Mouse (Mus musculus): Measurements from ENCODE around the gene Nhej1. TPM values are rescaled to one million over a fixed set of nuclear protein-coding genes. Genes with fewer than 3 reads are reported as not detected.

The Nhej1 gene
- total RNA-seq, 1 experiment = 7.7 TPM

DNA sequence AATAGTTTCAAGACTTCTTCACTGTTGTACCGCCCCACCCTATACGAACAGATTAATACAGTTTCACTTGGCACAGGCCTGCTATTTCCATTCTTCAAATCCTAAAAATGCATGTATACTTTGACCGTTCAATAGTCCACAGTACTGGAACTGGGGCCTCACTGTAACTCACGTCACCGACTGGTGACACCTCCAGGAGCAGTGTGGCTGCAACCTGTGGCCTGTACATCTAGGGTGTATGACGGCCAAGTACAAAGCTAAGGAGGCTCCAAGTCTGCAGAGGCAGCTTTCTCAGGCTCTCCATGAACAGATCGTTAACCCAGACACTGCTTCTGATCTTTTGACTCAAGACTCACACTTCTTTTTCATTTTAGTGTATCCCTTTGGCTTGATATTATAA is 163.3 kb downstream of the Nhej1 start:
- Histone ChIP-seq H3K4me1 (ENCODE audit: control insufficient read depth in 2 of 2, insufficient read depth in 2 of 2, low read length in 2 of 2, poor library complexity in 1 of 2) (peaks cover 0 to 6% of the 10 kb centered on the region in 2 experiments; a peak in 1 of 4 replicates), H3K27ac (ENCODE audit: insufficient read depth, low read depth, low read length, poor library complexity, severe bottlenecking) (no peak overlapping the region), H3K9ac (ENCODE audit: insufficient read depth, low read depth, low read length, poor library complexity, severe bottlenecking) (no peak overlapping the region), H3K36me3 (ENCODE audit: control insufficient read depth, insufficient read depth, low read length, poor library complexity, severe bottlenecking) (no peaks in the 10 kb centered on the region), H3K4me3 (ENCODE audit: insufficient read depth in 1 of 2, low read depth in 1 of 2, low read length in 2 of 2, poor library complexity in 1 of 2, severe bottlenecking in 1 of 2) (no peak overlapping the region), H3K9me3 (ENCODE audit: control insufficient read depth, insufficient read depth, low read depth, low read length) (no peaks in the 10 kb centered on the region)
- no peak for DNase-seq (ENCODE audit: low read depth, low spot score)
- no peak for TF ChIP-seq ZC3H11A (IDR thresholded peaks at IDR 0.05; ENCODE audit: borderline replicate concordance, low read depth, low read length)
- no peak for TF ChIP-seq HCFC1 (IDR thresholded peaks at IDR 0.05; ENCODE audit: borderline replicate concordance, insufficient read depth, low read length)
- TF ChIP-seq ZNF384 (IDR thresholded peaks at IDR 0.05; ENCODE audit: low read depth, low read length) = no peak
- no peak for TF ChIP-seq CHD2 (IDR thresholded peaks at IDR 0.05; ENCODE audit: low read depth, low read length)
- no peak for TF ChIP-seq MAFK (IDR thresholded peaks at IDR 0.05; ENCODE audit: insufficient read depth, low read depth, low read length)
- in situ Hi-C loops (cut with MboI; ENCODE audit: low sequenced_read_pairs in 2 of 2, unreplicated experiment in 2 of 2) = no loop called here

DNA sequence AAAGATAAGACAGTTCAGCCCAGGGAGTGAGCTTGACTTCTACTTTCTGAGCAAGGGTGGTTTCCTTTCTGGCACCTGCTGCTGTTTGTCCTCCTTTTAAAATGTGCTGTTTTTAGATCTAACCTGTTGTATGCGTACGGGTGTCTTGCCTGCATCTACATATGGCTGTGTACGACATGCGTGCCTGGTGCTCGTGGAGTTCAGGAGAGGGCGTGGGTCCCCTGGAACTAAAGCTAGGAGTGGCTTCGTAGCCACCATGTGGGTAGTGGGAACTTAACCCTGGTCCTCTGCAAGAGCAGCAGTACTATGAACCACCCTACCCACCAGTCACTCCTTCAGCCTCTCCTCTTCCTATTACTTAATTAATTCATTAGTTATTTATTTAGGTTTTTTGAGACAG is 164.9 kb downstream of the Nhej1 start:
- Histone ChIP-seq H3K9me3 (ENCODE audit: control insufficient read depth, insufficient read depth, low read depth, low read length) (no peaks in the 10 kb centered on the region), H3K4me1 (ENCODE audit: control insufficient read depth in 2 of 2, insufficient read depth in 2 of 2, low read length in 2 of 2, poor library complexity in 1 of 2) (peaks cover 0 to 4% of the 10 kb centered on the region in 2 experiments; a peak in 1 of 4 replicates), H3K27ac (ENCODE audit: insufficient read depth, low read depth, low read length, poor library complexity, severe bottlenecking) (no peak overlapping the region), H3K9ac (ENCODE audit: insufficient read depth, low read depth, low read length, poor library complexity, severe bottlenecking) (no peak overlapping the region), H3K4me3 (ENCODE audit: insufficient read depth in 1 of 2, low read depth in 1 of 2, low read length in 2 of 2, poor library complexity in 1 of 2, severe bottlenecking in 1 of 2) (no peak overlapping the region), H3K36me3 (ENCODE audit: control insufficient read depth, insufficient read depth, low read length, poor library complexity, severe bottlenecking) (no peaks in the 10 kb centered on the region)
- DNase-seq (ENCODE audit: low read depth, low spot score) = no peak
- TF ChIP-seq HCFC1 (IDR thresholded peaks at IDR 0.05; ENCODE audit: borderline replicate concordance, insufficient read depth, low read length) = no peak
- no peak for TF ChIP-seq ZC3H11A (IDR thresholded peaks at IDR 0.05; ENCODE audit: borderline replicate concordance, low read depth, low read length)
- no peak for TF ChIP-seq CHD2 (IDR thresholded peaks at IDR 0.05; ENCODE audit: low read depth, low read length)
- no peak for TF ChIP-seq MAFK (IDR thresholded peaks at IDR 0.05; ENCODE audit: insufficient read depth, low read depth, low read length)
- no peak for TF ChIP-seq ZNF384 (IDR thresholded peaks at IDR 0.05; ENCODE audit: low read depth, low read length)
- in situ Hi-C loops (cut with MboI; ENCODE audit: low sequenced_read_pairs in 2 of 2, unreplicated experiment in 2 of 2) = no loop called here

DNA sequence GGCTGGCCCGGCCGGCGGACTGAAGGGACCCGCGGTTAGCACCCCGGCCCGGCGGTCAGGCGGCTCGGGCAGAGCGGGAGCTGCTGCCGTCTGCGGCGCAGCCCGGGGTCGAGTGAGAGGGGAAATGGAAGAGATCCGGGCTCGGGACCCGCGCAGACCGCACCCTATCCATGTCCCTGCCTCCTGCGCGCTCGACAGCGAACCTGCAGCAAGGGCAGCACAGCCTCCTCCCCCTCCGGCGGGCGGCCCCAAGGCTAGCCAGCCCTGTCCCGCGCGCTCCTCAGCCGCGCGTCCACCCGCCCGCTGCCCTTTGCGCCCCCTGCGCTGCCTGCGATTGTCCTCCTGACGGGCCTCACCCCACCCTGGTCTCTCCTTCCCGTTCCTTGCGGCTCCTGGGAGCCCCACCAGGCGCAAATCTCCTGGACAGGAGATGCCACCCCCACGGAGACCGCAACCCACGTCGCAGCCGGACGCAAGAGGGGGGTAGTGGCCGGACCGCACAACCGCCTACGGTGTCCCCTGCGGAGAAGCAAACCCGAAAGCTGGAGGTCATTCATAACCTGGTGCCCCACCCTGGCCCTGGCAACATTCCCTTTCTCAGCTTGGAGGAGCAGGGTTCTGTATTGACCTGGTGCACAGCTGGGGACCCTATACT is 173.3 kb downstream of the Nhej1 start, which contains the start of gene Ihh:
Gene Ihh (minus strand): TSS at position 117 of the 655 bp plus-strand sequence.
- Histone ChIP-seq H3K9me3 (ENCODE audit: control insufficient read depth, insufficient read depth, low read depth, low read length) (no peaks in the 10 kb centered on the region), H3K4me1 (ENCODE audit: control insufficient read depth in 2 of 2, insufficient read depth in 2 of 2, low read length in 2 of 2, poor library complexity in 1 of 2) (peaks cover 0 to 6% of the 10 kb centered on the region in 2 experiments; a peak in 1 of 4 replicates), H3K9ac (ENCODE audit: insufficient read depth, low read depth, low read length, poor library complexity, severe bottlenecking) (no peak within 1 kb of the TSS), H3K4me3 (ENCODE audit: insufficient read depth in 1 of 2, low read depth in 1 of 2, low read length in 2 of 2, poor library complexity in 1 of 2, severe bottlenecking in 1 of 2) (peak within 1 kb of the TSS; percentile 40 to 66; a peak in 3 of 4 replicates), H3K27ac (ENCODE audit: insufficient read depth, low read depth, low read length, poor library complexity, severe bottlenecking) (no peak within 1 kb of the TSS), H3K36me3 (ENCODE audit: control insufficient read depth, insufficient read depth, low read length, poor library complexity, severe bottlenecking) (no peaks in the 10 kb centered on the region)
- no peak for DNase-seq (ENCODE audit: low read depth, low spot score)
- TF ChIP-seq CHD2 (IDR thresholded peaks at IDR 0.05; ENCODE audit: low read depth, low read length) (no peak), ZNF384 (IDR thresholded peaks at IDR 0.05; ENCODE audit: low read depth, low read length) (no peak)
- in situ Hi-C loops (cut with MboI; ENCODE audit: low sequenced_read_pairs in 2 of 2, unreplicated experiment in 2 of 2) = no loop called here

DNA sequence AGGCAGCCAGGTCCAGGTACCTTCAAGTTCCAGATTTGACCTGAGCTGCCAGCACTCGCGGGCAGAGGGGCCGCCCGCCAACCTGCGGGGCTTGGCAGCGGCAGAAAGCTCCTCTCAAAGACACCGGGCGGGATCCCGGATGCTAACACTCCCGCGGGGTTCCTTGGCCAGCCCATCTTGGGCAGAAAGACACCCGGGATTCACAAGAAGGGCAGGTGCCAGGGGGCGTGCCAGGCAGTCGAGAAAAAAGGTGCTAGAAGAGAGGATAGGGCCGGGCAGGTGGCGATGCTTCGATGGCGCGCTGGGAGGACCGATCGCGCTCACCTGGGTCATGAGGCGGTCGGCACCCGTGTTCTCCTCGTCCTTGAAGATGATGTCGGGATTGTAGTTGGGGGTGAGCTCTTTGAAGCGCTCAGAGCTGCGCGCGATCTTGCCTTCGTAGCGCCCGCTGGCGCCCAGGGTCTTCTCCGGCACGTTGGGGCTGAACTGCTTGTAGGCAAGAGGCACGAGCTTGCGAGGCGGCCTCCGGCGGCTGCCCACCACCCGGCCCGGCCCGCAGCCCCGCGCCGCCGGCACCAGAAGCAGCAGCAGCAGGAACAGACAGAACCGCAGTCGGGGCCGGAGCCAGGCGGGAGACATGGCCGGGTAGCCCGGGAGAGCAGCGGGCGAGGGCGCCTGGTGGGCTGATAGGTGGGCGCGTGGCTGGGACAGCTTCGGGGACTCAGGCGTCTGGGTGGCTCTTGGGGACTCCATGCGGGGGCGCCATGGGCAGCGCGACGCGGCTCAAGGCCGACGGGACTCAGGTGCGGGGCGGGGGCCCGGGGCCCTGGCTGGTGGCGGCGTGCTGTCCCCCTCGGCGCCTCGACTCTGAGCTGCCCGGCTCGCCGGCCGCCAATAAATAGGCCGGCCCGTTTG is 174.2 kb downstream of the Nhej1 start:
- Histone ChIP-seq H3K9ac (ENCODE audit: insufficient read depth, low read depth, low read length, poor library complexity, severe bottlenecking) (no peak overlapping the region), H3K4me3 (ENCODE audit: insufficient read depth in 1 of 2, low read depth in 1 of 2, low read length in 2 of 2, poor library complexity in 1 of 2, severe bottlenecking in 1 of 2) (peak overlapping the region; percentile 37 to 66; a peak in 3 of 4 replicates), H3K4me1 (ENCODE audit: control insufficient read depth in 2 of 2, insufficient read depth in 2 of 2, low read length in 2 of 2, poor library complexity in 1 of 2) (peaks cover 0 to 6% of the 10 kb centered on the region in 2 experiments; a peak in 1 of 4 replicates), H3K9me3 (ENCODE audit: control insufficient read depth, insufficient read depth, low read depth, low read length) (no peaks in the 10 kb centered on the region), H3K36me3 (ENCODE audit: control insufficient read depth, insufficient read depth, low read length, poor library complexity, severe bottlenecking) (no peaks in the 10 kb centered on the region), H3K27ac (ENCODE audit: insufficient read depth, low read depth, low read length, poor library complexity, severe bottlenecking) (no peak overlapping the region)
- TF ChIP-seq HCFC1 (IDR thresholded peaks at IDR 0.05; ENCODE audit: borderline replicate concordance, insufficient read depth, low read length) (no peak), CHD2 (IDR thresholded peaks at IDR 0.05; ENCODE audit: low read depth, low read length) (no peak), ZC3H11A (IDR thresholded peaks at IDR 0.05; ENCODE audit: borderline replicate concordance, low read depth, low read length) (no peak), MAFK (IDR thresholded peaks at IDR 0.05; ENCODE audit: insufficient read depth, low read depth, low read length) (no peak), ZNF384 (IDR thresholded peaks at IDR 0.05; ENCODE audit: low read depth, low read length) (no peak)
- in situ Hi-C loops (cut with MboI; ENCODE audit: low sequenced_read_pairs in 2 of 2, unreplicated experiment in 2 of 2) = no loop called here
- no peak for DNase-seq (ENCODE audit: low read depth, low spot score)

Measured in ES-E14 (cell line).